Mouse (Mus musculus) spleen, postnatal 14 days (tissue): ENCODE data around the gene Gm38655.
"Not testable (repeated sequence)": the region's sequence is repeated elsewhere in the genome, so short reads cannot be mapped to it uniquely, and the experiment has no call there.

Source experiments
- DNase-seq, 2 experiments: peaks; one replicate each; pipeline ENCODE4 v3.0.0; 2021 to 2022; ENCODE audit warnings: low spot score in 2 of 2

Gene Gm38655

DNA sequence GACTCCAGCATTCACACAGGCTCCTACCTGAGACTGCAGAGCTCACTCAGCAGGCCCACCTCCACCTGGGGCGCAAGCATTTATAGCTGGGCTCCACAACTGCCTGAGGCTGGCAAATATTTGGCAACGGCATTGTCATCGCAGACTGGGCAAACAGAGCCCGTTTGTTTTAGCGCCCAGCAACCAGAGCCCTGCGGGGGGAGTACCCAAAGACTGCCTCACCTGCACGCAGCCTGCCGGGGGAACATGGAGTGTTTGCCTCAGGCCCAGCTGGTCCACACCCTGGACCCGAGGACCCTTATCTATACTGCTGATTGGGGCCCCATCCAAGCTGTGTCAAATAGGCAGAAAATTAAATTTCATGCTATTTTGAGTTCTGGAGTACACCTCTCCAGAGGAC, at the start of gene Gm38655:
Gene Gm38655, minus strand, starts transcription at position 61 of the 400 bp plus-strand sequence.
- DNase-seq = no peak

DNA sequence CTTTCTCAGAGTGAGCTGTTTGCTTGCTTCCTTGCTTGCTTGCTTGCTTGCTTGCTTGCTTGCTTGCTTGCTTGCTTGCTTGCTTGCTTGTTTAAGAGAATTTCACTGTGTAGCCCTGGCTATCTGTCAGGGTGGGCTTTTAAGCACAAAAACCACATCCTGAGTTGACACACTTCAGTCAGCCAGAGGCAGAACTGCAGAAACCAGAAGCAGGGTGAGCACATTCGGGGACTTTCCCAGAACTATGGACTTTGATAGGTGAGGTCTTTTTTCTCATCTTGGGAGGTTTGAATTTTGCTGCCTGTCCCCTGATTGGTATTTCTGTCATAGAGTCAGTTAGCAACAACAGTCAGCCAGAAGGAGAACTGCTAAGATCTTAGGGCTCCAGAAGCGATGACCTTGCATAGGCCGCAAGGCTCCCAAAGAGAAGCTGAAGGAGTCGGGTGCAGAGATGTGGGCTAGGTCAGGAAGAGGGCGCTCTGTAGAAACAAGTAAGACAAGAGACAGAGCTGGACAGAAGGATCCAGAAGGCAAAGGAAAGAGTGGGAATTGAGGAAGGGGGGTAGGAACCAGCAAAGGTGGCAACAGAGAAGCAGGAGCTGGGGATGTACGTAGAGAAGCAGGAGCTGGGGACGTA, 49.4 kb upstream of the Gm38655 start:
- no peak for DNase-seq

DNA sequence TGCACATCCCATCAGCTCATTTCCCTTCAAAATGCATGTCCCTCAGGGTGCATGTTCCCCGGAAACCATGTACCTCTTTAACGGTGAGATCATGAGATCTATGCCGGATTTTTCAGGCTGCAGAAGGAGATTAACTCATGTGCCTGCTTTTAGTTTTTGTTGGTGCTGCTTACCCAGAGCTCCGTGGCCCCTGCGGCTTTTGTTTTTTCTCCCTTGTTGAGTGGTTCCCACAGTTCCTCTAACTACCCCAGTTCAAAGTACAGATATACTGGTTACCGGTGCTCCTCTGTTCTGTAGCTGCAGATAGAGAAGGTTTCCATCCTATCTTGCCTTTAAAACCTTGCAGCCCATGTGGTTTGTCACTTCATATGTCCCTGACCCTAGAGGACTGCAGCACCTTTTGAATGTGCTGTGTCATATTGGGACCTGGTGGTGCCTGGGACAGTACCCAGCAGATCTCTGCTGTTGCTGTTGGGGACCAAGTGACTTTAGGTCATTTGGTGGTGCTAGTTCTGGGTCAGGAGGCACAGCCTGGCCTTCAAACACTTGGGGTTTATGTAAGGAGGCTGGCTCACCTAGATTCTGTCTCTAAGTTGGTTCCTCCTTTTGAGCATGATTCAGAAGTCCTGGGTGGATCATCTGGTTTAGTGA, 47.8 kb upstream of the Gm38655 start:
- no peak for DNase-seq

DNA sequence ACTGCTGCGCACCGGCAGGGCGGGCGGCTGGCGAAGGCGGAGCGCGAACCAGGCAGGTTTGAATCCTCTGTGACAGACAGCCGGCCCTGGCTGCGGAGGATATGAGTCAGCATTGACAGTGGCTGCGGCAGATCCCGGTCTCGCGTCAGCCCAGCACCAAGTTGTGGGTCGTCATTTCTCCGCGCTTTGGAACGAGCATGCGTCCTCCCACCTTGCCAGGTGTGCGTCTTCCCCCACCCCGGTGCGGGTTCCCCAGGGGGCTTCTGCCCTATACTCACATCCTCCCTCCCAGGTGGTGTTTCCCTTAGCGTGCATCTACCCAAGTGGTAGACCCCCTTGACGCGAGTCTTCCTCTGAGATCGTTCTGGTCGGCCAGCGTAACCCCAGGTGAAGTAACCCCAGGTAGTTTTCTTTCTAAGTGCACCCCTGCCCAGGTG, 47.3 kb upstream of the Gm38655 start:
- not testable (repeated sequence) for DNase-seq

DNA sequence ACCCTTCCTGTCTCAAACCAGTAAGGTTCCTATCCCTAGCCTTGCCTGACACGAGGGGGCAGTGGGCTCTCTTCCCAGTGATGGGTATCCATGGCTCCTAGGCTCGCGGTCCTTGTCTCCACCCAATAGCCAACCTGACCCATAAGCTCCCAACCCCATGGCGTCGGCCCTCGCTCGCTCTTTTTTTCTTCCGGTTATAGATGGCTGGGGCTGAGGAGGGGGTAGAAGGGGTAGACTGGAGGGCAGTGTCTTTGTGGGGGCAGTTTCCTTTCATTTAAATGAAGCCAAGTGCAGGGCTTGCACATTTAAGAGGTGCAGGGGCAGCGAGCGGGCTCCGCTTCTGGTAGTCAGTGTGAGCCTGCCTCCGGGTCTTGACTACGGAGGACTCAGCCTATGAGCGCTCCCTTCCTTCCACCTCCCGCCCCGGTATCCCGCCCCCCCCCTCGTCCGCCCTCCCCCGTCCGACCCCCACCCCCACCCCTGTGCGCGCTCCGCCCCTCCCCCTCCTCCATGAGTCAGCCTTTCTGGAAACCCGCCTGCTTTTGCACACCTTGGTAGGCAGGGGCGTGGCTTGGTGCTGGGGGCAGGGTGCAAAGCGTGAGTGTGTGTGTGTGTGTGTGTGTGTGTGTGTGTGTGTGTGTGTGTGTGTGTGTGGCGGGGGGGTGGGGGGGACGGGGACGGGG, 46.7 kb upstream of the Gm38655 start:
- peak; percentile 48 to 56 for DNase-seq

DNA sequence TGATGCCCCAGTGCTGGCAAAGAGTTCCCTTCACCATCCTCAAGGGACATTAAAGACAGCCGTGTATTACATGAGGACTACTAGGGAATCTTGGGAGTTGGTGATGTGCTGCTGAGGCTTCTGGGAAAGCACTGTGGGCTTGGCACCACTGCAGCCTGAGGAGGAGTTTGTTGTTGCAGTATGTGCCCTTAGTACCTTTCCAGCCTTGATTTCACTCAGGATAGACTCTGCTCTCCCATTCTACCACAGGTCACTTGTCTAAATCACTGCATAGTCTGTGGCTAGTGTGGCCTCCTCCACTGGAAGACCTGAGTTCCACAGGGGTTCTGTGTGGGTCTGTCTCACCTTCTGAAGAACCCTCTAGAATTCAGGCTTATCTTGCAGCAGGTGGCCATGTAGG, 45.5 kb upstream of the Gm38655 start:
- DNase-seq = no peak

DNA sequence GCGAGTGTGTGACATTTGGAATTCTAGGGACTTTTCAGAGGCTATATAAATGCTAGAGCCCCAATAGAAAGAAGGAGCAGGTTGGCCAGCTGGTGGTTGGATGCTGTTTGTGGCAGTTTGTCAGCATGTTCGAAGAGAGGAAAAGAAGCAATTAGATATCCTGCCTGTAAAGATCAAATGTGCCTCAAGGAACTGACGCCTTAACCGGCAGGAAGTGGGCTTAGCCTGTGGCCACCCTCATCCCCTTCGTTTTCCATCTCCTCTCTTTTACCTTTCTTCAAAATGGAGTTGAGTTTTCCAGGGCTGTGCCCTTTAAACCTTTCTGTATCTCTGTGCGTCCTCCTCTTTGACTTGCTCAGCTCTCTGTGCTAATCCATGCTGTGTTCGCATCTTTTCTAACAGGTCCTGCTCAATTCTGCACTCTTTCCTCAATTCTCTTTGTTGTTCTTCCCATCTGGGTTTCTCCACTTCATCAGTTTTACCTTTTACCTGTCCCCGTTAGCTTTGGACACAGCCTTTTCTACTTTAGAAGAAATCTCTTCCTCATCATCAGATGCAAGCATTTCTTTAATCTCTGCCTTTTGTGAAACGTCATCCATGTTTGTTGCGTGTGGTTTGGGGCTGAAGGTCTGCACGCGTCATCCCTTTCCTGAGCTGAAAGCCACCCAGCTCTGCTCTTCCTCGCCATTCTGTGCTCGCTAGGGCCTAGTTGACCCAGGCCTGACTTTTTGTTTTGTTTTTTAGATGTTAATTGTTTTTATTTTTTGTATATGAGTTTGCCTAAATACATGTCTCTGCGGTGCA, 44.4 kb upstream of the Gm38655 start:
- DNase-seq = no peak

DNA sequence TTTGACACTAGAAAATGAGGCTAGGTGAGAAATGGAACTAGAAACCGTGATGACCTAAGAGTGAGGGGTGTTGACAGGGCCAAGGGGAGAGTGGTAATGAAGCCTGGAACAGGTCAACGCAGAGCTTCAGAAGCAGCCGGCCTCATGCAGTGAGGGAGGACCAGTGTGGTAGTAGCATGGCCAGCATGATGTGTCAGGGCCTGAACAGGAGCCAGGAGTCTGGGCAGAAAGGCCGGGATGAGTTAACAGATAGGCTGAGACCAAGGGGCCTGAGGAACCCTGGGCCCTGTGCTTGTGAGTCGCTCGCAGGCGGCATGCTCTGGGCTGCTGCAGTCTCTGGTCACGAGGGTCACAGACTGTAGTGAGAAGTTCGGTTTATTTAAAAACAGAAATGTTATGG, 43.7 kb upstream of the Gm38655 start:
- DNase-seq = no peak

DNA sequence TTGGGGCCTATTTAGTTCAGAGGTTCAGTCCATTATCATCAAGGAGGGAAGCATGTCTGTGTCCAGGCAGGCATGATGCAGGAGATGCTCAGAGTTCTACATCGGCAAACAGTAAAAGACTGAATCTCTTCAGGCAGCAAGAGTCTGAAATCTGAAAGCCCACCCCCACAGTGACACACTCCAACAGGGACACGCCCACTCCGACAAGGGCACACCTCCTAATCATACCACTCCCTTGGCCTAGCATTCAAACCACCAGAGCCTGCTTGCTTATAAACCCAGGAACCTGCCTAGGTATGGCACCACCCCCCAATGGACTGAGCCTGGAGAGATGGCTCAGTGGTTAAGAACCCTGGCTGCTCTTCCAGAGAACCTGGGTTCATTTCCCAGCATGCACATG, 40.2 kb upstream of the Gm38655 start:
- no peak for DNase-seq

DNA sequence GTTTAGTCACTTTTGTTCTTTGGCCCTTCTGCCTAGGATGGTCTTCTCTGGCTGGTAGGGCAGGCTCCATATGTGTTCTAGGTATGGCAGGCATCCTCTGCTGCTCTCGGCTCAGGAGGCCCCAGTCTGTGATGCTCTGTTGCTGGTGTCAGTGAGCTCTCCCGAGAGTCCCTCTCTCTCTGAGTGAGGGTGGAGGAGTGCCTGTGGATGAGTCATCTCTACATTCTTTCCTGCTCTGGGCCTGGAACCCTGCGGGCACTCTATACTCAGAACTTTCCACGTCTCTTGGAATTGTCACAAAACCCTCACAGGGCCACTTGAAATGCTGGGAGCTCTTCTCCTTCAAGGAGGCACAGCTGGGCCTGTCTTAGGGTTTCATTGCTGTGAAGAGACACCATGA, 36.4 kb upstream of the Gm38655 start:
- no peak for DNase-seq

DNA sequence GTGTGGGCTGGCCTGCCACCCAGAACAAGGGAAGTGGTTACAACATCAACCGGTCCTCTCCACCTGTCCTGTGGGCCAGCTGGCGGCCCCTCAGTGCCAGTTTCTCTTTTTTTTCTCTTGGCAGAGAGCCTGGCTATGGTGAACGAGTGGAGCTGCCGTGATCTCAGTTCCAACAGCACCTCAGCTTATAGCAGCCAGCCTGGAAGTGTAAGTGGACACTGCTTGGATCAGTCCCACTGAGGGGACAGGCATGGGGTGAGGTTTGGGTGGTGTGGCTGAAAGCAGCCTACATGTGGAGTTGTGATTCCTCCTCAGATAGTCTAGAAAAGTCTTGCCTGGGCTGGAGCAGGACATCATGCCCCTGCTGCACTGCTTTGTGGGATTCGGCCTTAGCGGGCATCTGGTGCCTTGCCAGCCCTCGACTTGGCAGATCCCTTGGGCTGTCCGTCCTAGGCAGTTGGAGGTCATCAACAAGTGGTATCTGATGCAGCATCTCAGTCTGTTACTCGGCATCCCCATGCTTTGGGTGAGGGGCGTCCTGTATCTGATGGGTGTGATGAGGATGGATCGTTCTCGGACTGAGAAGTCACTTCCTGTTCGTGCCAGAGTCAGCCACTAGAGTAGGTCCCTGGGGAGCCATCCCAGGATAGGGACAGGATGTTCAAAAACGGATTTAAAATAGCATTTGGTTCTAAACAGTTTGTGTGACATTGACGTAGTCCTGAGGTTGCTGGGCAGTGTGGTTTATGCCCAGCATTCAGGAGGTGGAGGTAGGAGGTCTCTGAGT, 35.6 kb upstream of the Gm38655 start:
- no peak for DNase-seq

DNA sequence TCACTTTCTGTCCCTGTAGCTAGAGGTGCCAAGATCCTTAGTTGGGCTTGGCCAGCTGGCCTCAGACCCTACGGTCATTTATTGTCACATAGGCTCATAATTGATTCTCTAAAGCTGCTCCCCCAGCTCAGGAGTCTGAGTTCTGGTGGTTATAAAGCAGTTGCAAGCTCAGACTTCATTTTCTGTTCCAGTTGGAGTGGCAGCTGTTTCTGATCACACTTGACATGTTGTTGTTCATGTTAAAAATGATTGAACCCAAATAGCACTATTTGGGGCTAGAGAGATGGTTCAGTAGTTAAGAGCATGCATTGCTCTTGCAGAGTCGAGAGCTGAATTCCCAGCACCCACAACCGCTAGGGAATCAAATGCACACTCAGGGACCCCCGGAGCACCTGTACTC, 34.7 kb upstream of the Gm38655 start:
- no peak for DNase-seq

DNA sequence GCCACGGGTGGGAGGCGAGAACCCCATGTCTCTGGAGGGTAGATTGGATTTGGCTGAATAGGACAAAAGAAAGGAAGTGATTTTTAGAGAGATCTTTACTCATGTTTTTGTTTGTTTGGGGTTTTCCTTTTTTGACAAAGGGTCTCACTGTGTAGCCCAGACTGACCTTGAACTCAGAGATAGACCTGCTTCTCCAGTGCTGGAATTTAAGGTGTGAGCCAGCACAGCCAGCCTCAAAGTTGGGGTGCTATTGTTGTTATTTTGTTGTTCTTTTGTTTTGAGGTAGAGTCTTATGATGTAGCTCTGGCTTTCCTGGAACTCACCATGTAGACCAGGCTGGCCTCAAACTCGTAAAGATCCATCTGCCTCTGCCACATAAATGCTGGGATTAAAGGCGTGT, 27.1 kb upstream of the Gm38655 start:
- no peak for DNase-seq

DNA sequence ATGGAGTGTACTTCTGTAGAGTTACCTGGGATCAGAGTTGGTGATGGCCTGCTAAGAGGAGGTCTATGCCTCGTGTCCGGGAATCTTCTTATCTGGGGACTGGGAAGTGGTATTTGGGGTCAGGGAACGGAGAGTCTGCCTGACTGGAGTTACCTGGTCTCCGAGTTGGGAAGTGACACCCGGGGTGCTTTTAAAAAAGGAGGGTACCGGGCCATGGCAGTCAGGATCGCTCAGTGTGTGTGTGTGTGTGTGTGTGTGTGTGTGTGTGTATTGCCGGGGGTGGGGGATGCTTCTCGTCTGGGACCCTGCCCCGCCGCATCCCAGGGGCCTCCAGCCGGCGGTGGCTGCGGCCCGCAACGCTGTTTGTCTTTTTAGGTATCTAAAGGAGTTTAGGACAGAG, 13.8 kb upstream of the Gm38655 start:
- no peak for DNase-seq

DNA sequence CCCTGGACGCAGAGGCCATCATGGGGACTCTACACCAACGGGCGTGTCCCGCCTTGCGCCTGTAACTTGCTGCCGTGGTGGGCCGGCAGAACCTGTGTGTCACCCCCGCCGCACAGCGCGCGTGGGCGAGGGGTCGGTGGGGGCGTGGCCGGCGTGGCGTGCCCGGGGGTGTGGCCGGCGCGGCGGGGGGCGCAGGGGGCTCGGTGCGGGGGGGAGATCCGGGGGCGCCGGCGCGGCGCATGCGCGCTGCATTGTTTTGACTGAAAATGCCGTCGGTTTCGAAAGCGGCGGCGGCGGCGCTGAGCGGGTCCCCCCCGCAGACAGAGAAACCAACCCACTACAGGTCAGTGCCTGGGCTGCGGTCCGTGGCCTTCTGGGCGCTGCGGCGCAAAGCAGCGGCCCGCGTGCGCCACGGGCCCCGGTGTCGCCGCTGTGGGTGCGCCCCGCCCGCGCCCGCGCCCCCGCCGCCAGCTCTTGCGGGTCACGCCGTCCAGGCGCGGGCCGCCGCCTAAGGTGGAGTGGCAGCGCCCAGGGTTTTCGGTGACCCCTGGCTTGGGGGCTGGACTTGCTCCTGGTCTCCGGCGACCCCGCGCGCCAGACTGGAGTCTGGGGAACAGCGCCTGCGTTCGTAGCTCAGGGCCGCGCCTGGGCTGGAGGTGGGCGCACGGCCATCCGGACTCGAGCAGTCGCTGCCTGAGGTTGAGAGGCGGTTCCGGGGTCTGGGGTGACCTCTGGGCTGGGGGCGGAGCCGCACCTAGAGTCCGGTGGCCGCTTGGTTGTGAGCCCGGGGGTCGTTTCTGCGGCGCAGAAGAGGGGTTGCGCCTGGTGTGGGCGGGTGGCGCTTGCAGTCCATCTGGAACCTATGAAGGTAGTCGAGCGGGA, 13.1 kb upstream of the Gm38655 start, which contains the start of gene Unkl:
Gene Unkl, plus strand, starts transcription at position 248 of the 882 bp plus-strand sequence.
- peak; percentile 42 to 67 for DNase-seq

DNA sequence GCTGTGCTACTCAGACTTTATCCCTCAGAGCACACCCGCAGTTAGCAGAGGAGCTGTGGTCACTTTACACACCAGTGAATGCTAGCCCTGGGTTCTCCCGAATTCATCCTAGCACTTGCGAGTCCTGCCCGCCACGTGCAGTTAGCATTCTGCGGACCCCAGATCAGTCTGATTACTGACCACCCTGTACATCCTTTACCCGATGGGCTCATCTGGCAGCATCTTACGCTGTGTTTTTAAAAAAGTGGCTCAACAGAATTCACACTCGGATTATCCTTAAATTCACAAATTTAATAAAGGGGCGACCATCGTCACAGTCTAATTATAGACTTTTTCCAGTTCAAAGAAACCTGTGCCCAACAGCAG, 12.5 kb upstream of the Gm38655 start:
- no peak for DNase-seq

DNA sequence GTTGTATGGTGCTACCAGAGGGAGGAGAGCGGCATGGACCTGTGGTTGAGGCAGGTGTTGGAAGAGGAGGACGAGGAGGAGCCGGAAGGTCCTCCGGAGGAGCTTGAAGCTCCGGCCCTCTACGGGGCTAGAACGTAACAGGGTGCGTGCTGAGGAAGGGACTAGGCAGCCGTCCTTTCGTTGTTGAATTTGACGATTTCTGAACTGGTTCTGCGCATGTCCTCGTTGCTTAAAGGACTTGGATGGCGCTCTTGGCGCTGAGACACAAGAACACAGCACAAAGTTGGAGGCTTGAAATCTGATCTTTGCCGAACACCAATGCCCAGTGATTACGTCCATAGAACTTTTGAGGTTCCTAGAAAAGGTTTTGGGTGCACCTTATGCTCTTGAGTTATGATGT, 9.7 kb upstream of the Gm38655 start:
- DNase-seq = no peak

DNA sequence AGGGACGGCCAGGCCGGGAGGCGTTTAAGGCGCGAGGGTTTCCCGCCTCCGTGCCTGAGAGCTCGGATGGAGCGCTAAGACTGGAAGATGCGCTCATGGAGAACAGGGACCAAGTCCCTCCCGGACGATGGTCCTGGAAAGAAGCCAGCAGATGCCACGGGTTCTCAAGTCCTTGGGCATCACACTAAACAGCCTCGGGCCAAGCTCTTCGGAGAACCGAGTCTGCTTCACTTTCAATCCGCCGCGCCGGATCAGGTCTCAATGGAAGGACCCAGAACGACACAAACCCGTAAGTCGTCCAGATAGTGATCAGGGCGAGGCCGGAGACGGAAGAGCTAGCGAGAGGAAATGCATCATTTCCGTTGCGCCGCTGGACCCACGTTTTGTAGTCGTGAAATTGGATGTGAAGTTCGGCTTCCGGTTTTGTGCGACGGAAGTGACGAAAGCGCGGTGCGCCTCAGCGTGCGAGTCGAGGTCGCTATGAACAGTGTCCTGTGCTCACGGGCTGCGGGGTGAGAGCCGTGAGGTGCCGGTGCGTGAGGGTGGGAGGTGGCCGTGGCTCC, 8.9 kb upstream of the Gm38655 start, which contains the start of gene BC003965:
Gene BC003965, plus strand, starts transcription at position 426 of the 563 bp plus-strand sequence.
- peak; percentile 87 to 97 for DNase-seq

DNA sequence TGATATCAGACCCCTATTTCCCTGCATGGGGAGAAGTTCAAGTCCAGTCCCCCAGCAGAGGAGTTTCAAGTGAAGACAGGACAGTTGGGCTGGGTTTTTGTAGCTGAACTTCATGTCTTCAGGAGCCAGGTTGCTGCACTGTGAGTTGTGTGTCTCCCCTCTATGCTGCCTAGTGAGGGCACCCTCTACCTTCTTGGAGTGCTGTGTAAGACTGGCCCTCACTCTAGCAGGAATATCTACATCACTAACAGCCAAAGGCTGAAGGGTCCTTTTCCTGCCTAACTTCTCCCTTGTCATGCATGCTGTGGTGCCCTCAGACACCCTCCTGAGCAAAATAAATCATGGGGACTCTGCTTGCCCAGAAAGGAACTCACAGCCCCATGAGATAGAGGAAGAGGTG, 8.0 kb upstream of the Gm38655 start:
- DNase-seq = no peak

DNA sequence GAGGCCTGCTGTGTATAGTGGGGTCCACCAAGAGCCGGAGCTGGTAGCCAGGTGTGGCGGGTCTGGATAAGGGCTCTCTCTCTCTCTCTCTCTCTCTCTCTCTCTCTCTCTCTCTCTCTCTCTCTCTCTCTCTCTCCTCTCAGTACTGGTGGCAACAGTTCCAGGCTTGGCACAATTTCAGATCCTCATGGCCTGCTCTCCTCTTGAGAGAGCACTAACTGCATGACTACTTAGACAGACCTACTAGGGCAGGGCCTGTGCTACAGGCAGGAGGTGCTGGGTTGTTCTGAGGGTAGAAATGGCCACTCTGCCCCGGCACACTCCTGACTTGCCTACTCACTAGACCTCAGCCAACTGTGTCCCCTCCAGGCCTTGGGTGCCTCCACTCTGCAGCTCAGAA, 2.7 kb downstream of the Gm38655 start:
- no peak for DNase-seq
